Mouse (Mus musculus): ENCODE measurements around the gene Mettl21c. TPM values are rescaled to one million over a fixed set of nuclear protein-coding genes. Genes with fewer than 3 reads are reported as not detected.

The Mettl21c gene
- polyA plus RNA-seq, 1 experiment = not detected

- TF ChIP-seq POLR2A (IDR thresholded peaks at IDR 0.05; ENCODE audit: borderline replicate concordance, extremely low read depth, low read depth, low read length) (no peak), CTCF (IDR thresholded peaks at IDR 0.05; ENCODE audit: insufficient read depth, low read length) (no peak)
- H3K4me3 ChIP-seq (replicated peaks; ENCODE audit: extremely low read depth, low read depth, low read length) = no peak overlapping the region
- no peak for DNase-seq
- 64% methylated on average over 2 of the region's 2 CpGs for WGBS
- no peaks in the 10 kb centered on the region for H3K4me1 ChIP-seq (ENCODE audit: control insufficient read depth, insufficient read depth, low read length)
Observed at GRCm38 (mm10) chr1:44032213-44032612, 12.4 kb upstream of the Mettl21c start.

- 74% methylated on average over 1 of the region's 1 CpGs for WGBS
- Histone ChIP-seq H3K4me3 (replicated peaks; ENCODE audit: extremely low read depth, low read depth, low read length) (no peak overlapping the region), H3K4me1 (ENCODE audit: control insufficient read depth, insufficient read depth, low read length) (no peaks in the 10 kb centered on the region; the same call in 1 of the 2 replicates)
- TF ChIP-seq POLR2A (IDR thresholded peaks at IDR 0.05; ENCODE audit: borderline replicate concordance, extremely low read depth, low read depth, low read length) (no peak), CTCF (IDR thresholded peaks at IDR 0.05; ENCODE audit: insufficient read depth, low read length) (no peak)
- no peak for DNase-seq
Observed at GRCm38 (mm10) chr1:44027651-44028050, 7.8 kb upstream of the Mettl21c start.

- peaks cover 3% of the 10 kb centered on the region for H3K4me1 ChIP-seq (ENCODE audit: control insufficient read depth, insufficient read depth, low read length)
- TF ChIP-seq CTCF (IDR thresholded peaks at IDR 0.05; ENCODE audit: insufficient read depth, low read length) (no peak), POLR2A (IDR thresholded peaks at IDR 0.05; ENCODE audit: borderline replicate concordance, extremely low read depth, low read depth, low read length) (no peak)
- no peak for DNase-seq
- H3K4me3 ChIP-seq (replicated peaks; ENCODE audit: extremely low read depth, low read depth, low read length) = no peak overlapping the region
- WGBS = 62% methylated on average over 1 of the region's 1 CpGs
Observed at GRCm38 (mm10) chr1:44022656-44023055, 2.8 kb upstream of the Mettl21c start.

DNA sequence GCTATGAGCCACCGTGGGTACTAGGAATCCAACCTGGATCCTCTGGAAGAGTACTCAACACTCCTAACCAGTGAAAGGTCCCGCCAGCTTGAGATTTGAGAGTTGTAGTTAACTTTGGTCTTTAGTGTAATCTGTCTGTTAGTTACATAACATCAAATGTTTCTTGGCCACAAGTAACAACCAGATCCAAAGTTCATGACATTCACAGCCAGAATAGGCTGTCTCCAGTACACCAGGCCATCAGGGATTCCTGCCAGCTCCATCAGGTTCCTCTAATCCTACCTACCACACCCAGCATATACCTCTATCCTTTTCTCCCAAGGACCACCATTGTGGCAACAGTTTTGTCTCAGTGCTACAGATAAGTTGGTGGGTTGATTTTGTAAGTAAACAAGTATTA lies 4.3 kb downstream of the Mettl21c start:
- Histone ChIP-seq H3K4me3 (replicated peaks; ENCODE audit: extremely low read depth, low read depth, low read length) (no peak overlapping the region), H3K4me1 (ENCODE audit: control insufficient read depth, insufficient read depth, low read length) (peaks cover 2% of the 10 kb centered on the region; the same call in 1 of the 2 replicates)
- no peak for TF ChIP-seq CTCF (IDR thresholded peaks at IDR 0.05; ENCODE audit: insufficient read depth, low read length)
- TF ChIP-seq POLR2A (IDR thresholded peaks at IDR 0.05; ENCODE audit: borderline replicate concordance, extremely low read depth, low read depth, low read length) = no peak
- 80% methylated on average over 2 of the region's 2 CpGs for WGBS
- DNase-seq = no peak

DNA sequence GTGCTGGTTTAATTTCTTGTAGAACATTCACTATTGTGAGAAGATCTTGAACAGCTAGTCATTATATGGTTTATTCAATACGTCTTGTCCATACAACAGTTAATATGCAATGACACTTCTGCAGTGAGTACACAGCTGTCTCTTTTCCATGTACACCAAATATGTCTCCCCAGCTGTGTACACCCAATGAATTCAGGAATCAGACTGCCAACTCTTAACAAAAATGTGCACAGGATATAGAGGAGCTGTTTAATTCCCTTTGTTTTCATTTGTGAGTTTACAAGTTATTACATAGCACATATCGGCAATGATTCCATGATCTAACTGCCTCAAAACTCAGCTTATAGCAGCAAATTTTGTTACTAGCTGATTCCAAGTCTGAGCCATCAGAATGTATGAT lies 15.3 kb downstream of the Mettl21c start:
- no peaks in the 10 kb centered on the region for H3K4me1 ChIP-seq (ENCODE audit: control insufficient read depth, insufficient read depth, low read length)
- H3K4me3 ChIP-seq (replicated peaks; ENCODE audit: extremely low read depth, low read depth, low read length) = no peak overlapping the region
- 79% methylated on average over 2 of the region's 2 CpGs for WGBS
- TF ChIP-seq CTCF (IDR thresholded peaks at IDR 0.05; ENCODE audit: insufficient read depth, low read length) (no peak), POLR2A (IDR thresholded peaks at IDR 0.05; ENCODE audit: borderline replicate concordance, extremely low read depth, low read depth, low read length) (no peak)
- DNase-seq = no peak

GRCm38 (mm10) chr1:43996914-43997589 lies 22.8 kb downstream of the Mettl21c start:
- WGBS = 88% methylated on average over 4 of the region's 4 CpGs
- Histone ChIP-seq H3K4me3 (replicated peaks; ENCODE audit: extremely low read depth, low read depth, low read length) (no peak overlapping the region), H3K4me1 (ENCODE audit: control insufficient read depth, insufficient read depth, low read length) (no peaks in the 10 kb centered on the region)
- no peak for TF ChIP-seq POLR2A (IDR thresholded peaks at IDR 0.05; ENCODE audit: borderline replicate concordance, extremely low read depth, low read depth, low read length)
- no peak for DNase-seq

GRCm38 (mm10) chr1:43971089-43971488 lies 48.7 kb downstream of the Mettl21c start:
- no peak for TF ChIP-seq POLR2A (IDR thresholded peaks at IDR 0.05; ENCODE audit: borderline replicate concordance, extremely low read depth, low read depth, low read length)
- TF ChIP-seq CTCF (IDR thresholded peaks at IDR 0.05; ENCODE audit: insufficient read depth, low read length) = no peak
- Histone ChIP-seq H3K4me3 (replicated peaks; ENCODE audit: extremely low read depth, low read depth, low read length) (no peak overlapping the region), H3K4me1 (ENCODE audit: control insufficient read depth, insufficient read depth, low read length) (no peaks in the 10 kb centered on the region)
- no peak for DNase-seq
- 53% methylated on average over 3 of the region's 3 CpGs for WGBS

DNA sequence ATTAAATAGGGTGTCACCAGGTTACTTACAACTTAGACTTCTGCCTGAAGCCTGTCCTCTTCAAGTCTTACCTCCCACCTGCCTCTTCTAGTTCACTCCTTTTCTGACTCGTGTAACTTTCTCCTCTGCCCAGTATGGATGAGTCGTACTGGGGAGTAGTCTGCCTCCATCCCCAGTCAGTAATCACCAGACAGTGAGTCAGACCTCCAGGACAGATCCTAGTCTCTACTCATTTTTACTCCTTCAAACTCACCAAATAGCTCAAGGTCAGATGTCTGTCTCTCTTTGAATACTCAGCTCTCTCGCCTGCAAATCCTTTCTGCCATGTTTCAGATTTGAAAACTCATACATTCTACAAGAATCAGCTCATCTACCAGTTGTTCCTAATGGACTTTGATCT lies 50.5 kb downstream of the Mettl21c start:
- no peaks in the 10 kb centered on the region for H3K4me1 ChIP-seq (ENCODE audit: control insufficient read depth, insufficient read depth, low read length)

GRCm38 (mm10) chr1:43966756-43967155 lies 53.1 kb downstream of the Mettl21c start:
- WGBS = 80% methylated on average over 4 of the region's 4 CpGs
- Histone ChIP-seq H3K4me1 (ENCODE audit: control insufficient read depth, insufficient read depth, low read length) (no peaks in the 10 kb centered on the region), H3K4me3 (replicated peaks; ENCODE audit: extremely low read depth, low read depth, low read length) (no peak overlapping the region)
- TF ChIP-seq CTCF (IDR thresholded peaks at IDR 0.05; ENCODE audit: insufficient read depth, low read length) (no peak), POLR2A (IDR thresholded peaks at IDR 0.05; ENCODE audit: borderline replicate concordance, extremely low read depth, low read depth, low read length) (no peak)
- DNase-seq = no peak

More for the DNA sequence above, 50.5 kb downstream of the Mettl21c start:
- TF ChIP-seq POLR2A (IDR thresholded peaks at IDR 0.05; ENCODE audit: borderline replicate concordance, extremely low read depth, low read depth, low read length) (no peak), CTCF (IDR thresholded peaks at IDR 0.05; ENCODE audit: insufficient read depth, low read length) (no peak)
- H3K4me3 ChIP-seq (replicated peaks; ENCODE audit: extremely low read depth, low read depth, low read length) = no peak overlapping the region
- WGBS = 78% methylated on average over 3 of the region's 3 CpGs
- no peak for DNase-seq

- no peak for DNase-seq
- 81% methylated on average over 4 of the region's 4 CpGs for WGBS
- H3K4me3 ChIP-seq (replicated peaks; ENCODE audit: extremely low read depth, low read depth, low read length) = no peak overlapping the region
- TF ChIP-seq CTCF (IDR thresholded peaks at IDR 0.05; ENCODE audit: insufficient read depth, low read length) = no peak
- TF ChIP-seq POLR2A (IDR thresholded peaks at IDR 0.05; ENCODE audit: borderline replicate concordance, extremely low read depth, low read depth, low read length) = no peak
- H3K4me1 ChIP-seq (ENCODE audit: control insufficient read depth, insufficient read depth, low read length) = no peaks in the 10 kb centered on the region
Observed at GRCm38 (mm10) chr1:43964381-43964780, 55.5 kb downstream of the Mettl21c start.

Other genes starting within 250 kb of the Mettl21c start
- gene Uxs1, start 192.2 kb downstream of the Mettl21c start, polyA plus RNA-seq (2012; rRNA removed) = 11.4 and 11.5 TPM in 2 replicates
- 4.7 and 8.4 TPM in 2 replicates for gene Tpp2, start 86.4 kb downstream of the Mettl21c start, polyA plus RNA-seq (2012; rRNA removed)
- gene Gm8251, start 41.9 kb upstream of the Mettl21c start, polyA plus RNA-seq (2012; rRNA removed) = not detected in 2 replicates
- gene Tex30, start 82.4 kb upstream of the Mettl21c start, polyA plus RNA-seq (2012; rRNA removed) = 3.7 and 5.0 TPM in 2 replicates
- gene Kdelc1, start 98.8 kb upstream of the Mettl21c start, polyA plus RNA-seq (2012; rRNA removed) = 14.9 and 16.6 TPM in 2 replicates
- gene Bivm, start 98.9 kb upstream of the Mettl21c start, polyA plus RNA-seq (2012; rRNA removed) = 4.6 and 6.2 TPM in 2 replicates
- 4.7 and 5.5 TPM in 2 replicates for gene Ercc5, start 127.7 kb upstream of the Mettl21c start, polyA plus RNA-seq (2012; rRNA removed)
- 0.34 TPM in 2 replicates for gene Mettl21e, start 198.9 kb upstream of the Mettl21c start, polyA plus RNA-seq (2012; rRNA removed)